Mouse (Mus musculus) heart, embryonic 16.5 days (tissue): ENCODE data around the gene Mpeg1. TPM values are rescaled to one million over a fixed set of nuclear protein-coding genes. Genes with fewer than 3 reads are reported as not detected.

Experiments
- ATAC-seq: fragments of 200-750 bp; cut with Nextera tagmentation; replicated peaks from 2 replicates; pipeline ENCODE4 v1.8.0; 2017; ENCODE audit warnings: moderate number of reproducible peaks; ENCODE audit not compliant: insufficient read depth, low FRiP score; ENCODE audit errors: extremely low read depth
- H3K27ac ChIP-seq: fragments of 300-500 bp; sonication (generic); 2 replicates; pipeline ENCODE4 v1.5.1; 2014; ENCODE audit warnings: mild to moderate bottlenecking, low read length, control low read depth, moderate library complexity
- H3K27me3 ChIP-seq: fragments of 300-500 bp; sonication (generic); 2 replicates; pipeline ENCODE4 v1.6.1; 2014; ENCODE audit warnings: low read length, mixed read lengths; ENCODE audit not compliant: control insufficient read depth, insufficient read depth
- H3K36me3 ChIP-seq: fragments of 300-500 bp; sonication (generic); 2 replicates; pipeline ENCODE4 v1.6.1; 2014; ENCODE audit not compliant: control insufficient read depth, insufficient read depth
- H3K4me1 ChIP-seq: fragments of 300-500 bp; sonication (generic); 2 replicates; pipeline ENCODE4 v1.6.1; 2014; ENCODE audit warnings: low read length, mixed read lengths; ENCODE audit not compliant: control insufficient read depth, insufficient read depth
- H3K4me2 ChIP-seq: fragments of 300-500 bp; sonication (generic); 2 replicates; pipeline ENCODE4 v1.6.1; 2014; ENCODE audit warnings: low read depth, mild to moderate bottlenecking, control low read depth, low read length
- H3K4me3 ChIP-seq: fragments of 300-500 bp; sonication (generic); 2 replicates; pipeline ENCODE4 v1.5.1; 2014; ENCODE audit warnings: mild to moderate bottlenecking, control low read depth, low read length
- H3K9ac ChIP-seq: fragments of 300-500 bp; sonication (generic); 2 replicates; pipeline ENCODE4 v1.6.1; 2014; ENCODE audit warnings: low read length, control low read depth
- H3K9me3 ChIP-seq: fragments of 300-500 bp; sonication (generic); replicated peaks from 2 replicates; pipeline ENCODE4 v1.6.1; 2016; ENCODE audit warnings: low read length; ENCODE audit not compliant: control insufficient read depth
- WGBS: fragments of 180-500 bp; shearing (Covaris S2); extraction: QIAGEN DNeasy Blood & Tissue Kit; methylation state at CpG from one replicate; pipeline ENCODE4 v1.1.7; 2014; 5-methylcytosine and 5-hydroxymethylcytosine counted together
- polyA plus RNA-seq: library from polyadenylated mRNA; unstranded; fragments of >200 nt; fragmentation: Nextera tagmentation; extraction: Ambion mirVana; gene quantifications from 2 replicates; pipeline ENCODE4 v1.2.1, GENCODE M21; 2015

The Mpeg1 gene
- polyA plus RNA-seq, 1 experiment from 2014 or later: 0.41 TPM

- no peak overlapping the region for H3K9ac ChIP-seq
- H3K27me3 ChIP-seq: no peaks in the 10 kb centered on the region
- no peak overlapping the region for H3K4me2 ChIP-seq
- WGBS: 66% methylated on average over 4 of the region's 4 CpGs
- no peak overlapping the region for H3K27ac ChIP-seq
- no peaks in the 10 kb centered on the region for H3K36me3 ChIP-seq
- H3K4me1 ChIP-seq: no peaks in the 10 kb centered on the region
- no peaks in the 10 kb centered on the region for H3K9me3 ChIP-seq
- H3K4me3 ChIP-seq: no peak overlapping the region
- no peak for ATAC-seq
Observed at GRCm38 (mm10) chr19:12435011-12435416, 25.6 kb upstream of the Mpeg1 start.

GRCm38 (mm10) chr19:12435750-12436524 lies 24.6 kb upstream of the Mpeg1 start:
- ATAC-seq: no peak
- no peaks in the 10 kb centered on the region for H3K36me3 ChIP-seq
- no peaks in the 10 kb centered on the region for H3K4me1 ChIP-seq
- H3K27me3 ChIP-seq: no peaks in the 10 kb centered on the region
- 53% methylated on average over 4 of the region's 4 CpGs for WGBS
- no peak overlapping the region for H3K9ac ChIP-seq
- no peak overlapping the region for H3K4me3 ChIP-seq
- H3K9me3 ChIP-seq: no peaks in the 10 kb centered on the region
- H3K4me2 ChIP-seq: no peak overlapping the region
- H3K27ac ChIP-seq: no peak overlapping the region

- Histone ChIP-seq H3K4me2 (no peak overlapping the region), H3K4me1 (no peaks in the 10 kb centered on the region), H3K9ac (no peak overlapping the region), H3K27ac (no peak overlapping the region), H3K4me3 (no peak overlapping the region), H3K9me3 (no peaks in the 10 kb centered on the region), H3K27me3 (no peaks in the 10 kb centered on the region), H3K36me3 (no peaks in the 10 kb centered on the region)
- WGBS: 35% methylated on average over 1 of the region's 1 CpGs
- no peak for ATAC-seq
Observed at GRCm38 (mm10) chr19:12439581-12439980, 21.0 kb upstream of the Mpeg1 start.

GRCm38 (mm10) chr19:12440103-12440725 lies 20.4 kb upstream of the Mpeg1 start:
- no peak overlapping the region for H3K4me2 ChIP-seq
- no peaks in the 10 kb centered on the region for H3K9me3 ChIP-seq
- H3K36me3 ChIP-seq: no peaks in the 10 kb centered on the region
- ATAC-seq: no peak
- no peaks in the 10 kb centered on the region for H3K27me3 ChIP-seq
- WGBS: 68% methylated on average over 5 of the region's 5 CpGs
- no peak overlapping the region; the same call in 1 of the 2 replicates for H3K27ac ChIP-seq
- H3K4me1 ChIP-seq: no peaks in the 10 kb centered on the region
- H3K9ac ChIP-seq: no peak overlapping the region
- H3K4me3 ChIP-seq: no peak overlapping the region

GRCm38 (mm10) chr19:12442560-12442959 lies 18.0 kb upstream of the Mpeg1 start:
- Histone ChIP-seq H3K4me1 (no peaks in the 10 kb centered on the region), H3K27ac (no peak overlapping the region), H3K4me3 (no peak overlapping the region), H3K4me2 (peak overlapping the region; percentile 36; the same call in 1 of the 2 replicates), H3K9ac (no peak overlapping the region), H3K36me3 (no peaks in the 10 kb centered on the region), H3K9me3 (no peaks in the 10 kb centered on the region), H3K27me3 (no peaks in the 10 kb centered on the region)
- no peak for ATAC-seq
- 59% methylated on average over 4 of the region's 4 CpGs for WGBS

GRCm38 (mm10) chr19:12445014-12445413 lies 15.6 kb upstream of the Mpeg1 start:
- Histone ChIP-seq H3K27ac (no peak overlapping the region), H3K9ac (no peak overlapping the region), H3K4me2 (no peak overlapping the region), H3K27me3 (no peaks in the 10 kb centered on the region), H3K4me3 (no peak overlapping the region), H3K4me1 (no peaks in the 10 kb centered on the region), H3K36me3 (no peaks in the 10 kb centered on the region), H3K9me3 (no peaks in the 10 kb centered on the region)
- no peak for ATAC-seq
- WGBS: 69% methylated on average over 3 of the region's 3 CpGs

GRCm38 (mm10) chr19:12457401-12458066 lies 3.0 kb upstream of the Mpeg1 start:
- no peaks in the 10 kb centered on the region for H3K9me3 ChIP-seq
- H3K27me3 ChIP-seq: no peaks in the 10 kb centered on the region
- peak overlapping the region; percentile 19; the same call in 1 of the 2 replicates for H3K4me2 ChIP-seq
- H3K4me1 ChIP-seq: no peaks in the 10 kb centered on the region
- 71% methylated on average over 12 of the region's 12 CpGs for WGBS
- ATAC-seq: no peak
- H3K27ac ChIP-seq: no peak overlapping the region
- no peak overlapping the region for H3K4me3 ChIP-seq
- no peak overlapping the region for H3K9ac ChIP-seq
- H3K36me3 ChIP-seq: no peaks in the 10 kb centered on the region

- Histone ChIP-seq H3K9me3 (no peaks in the 10 kb centered on the region), H3K36me3 (no peaks in the 10 kb centered on the region), H3K27ac (no peak overlapping the region), H3K27me3 (no peaks in the 10 kb centered on the region), H3K9ac (no peak overlapping the region), H3K4me1 (peaks cover 6% of the 10 kb centered on the region), H3K4me3 (no peak overlapping the region), H3K4me2 (no peak overlapping the region)
- ATAC-seq: no peak
- WGBS: 72% methylated on average over 4 of the region's 4 CpGs
Observed at GRCm38 (mm10) chr19:12459516-12459915, 1.1 kb upstream of the Mpeg1 start.
